9 mouse cellular contexts compared by ENCODE assay signal in genomic region chr1:125607087-125607803, GRCm38 (mm10). TPM values are rescaled to one million over a fixed set of nuclear protein-coding genes. Genes with fewer than 3 reads are reported as not detected.
DNase-seq lines count a peak whose midpoint lies in the region; ATAC-seq and TF ChIP-seq lines count a peak whose summit lies in the region.
"Had no signal": no experiment of that assay in that cellular context is flagged by ENCODE, and none has a peak within 500 bp of the region (broad histone marks: within the 10 kb centered on the region; RNA-seq: fewer than 3 reads in every experiment).

No protein-coding gene starts in this region.

- H3K36me3 ChIP-seq in ES-E14 (ENCODE audit: control insufficient read depth, insufficient read depth, low read length, poor library complexity, severe bottlenecking): no peaks in the 10 kb centered on the region
- H3K36me3 ChIP-seq in forebrain, embryonic 14.5 days (ENCODE audit: control insufficient read depth, insufficient read depth, low read length): no peaks in the 10 kb centered on the region
- H3K36me3 ChIP-seq: liver, embryonic 15.5 days had no signal

- H3K4me2 ChIP-seq in forebrain, embryonic 14.5 days (ENCODE audit: low read length): 0 out of 2 replicates have a peak overlapping the region, but pooled peaks have one; percentile 28
- H3K4me2 ChIP-seq: liver, embryonic 15.5 days had no signal

- H3K27ac ChIP-seq in ES-E14 (ENCODE audit: insufficient read depth, low read depth, low read length, poor library complexity, severe bottlenecking): no peak overlapping the region
- H3K27ac ChIP-seq in forebrain, embryonic 14.5 days (ENCODE audit: low read depth, low read length): no peak overlapping the region
- H3K27ac ChIP-seq: liver, embryonic 15.5 days had no signal

- intact Hi-C loops in heart, postnatal 25 days (cut with DNase I): loop anchor here (2.0 to 5.0 kb wide), 5 partner anchors 62 to 1386 kb away; no protein-coding TSS in a partner anchor

- H3K4me1 ChIP-seq in ES-E14 (ENCODE audit: control insufficient read depth in 2 of 2, insufficient read depth in 2 of 2, low read length in 2 of 2, poor library complexity in 1 of 2): no peaks in the 10 kb centered on the region
- no peaks in the 10 kb centered on the region for H3K4me1 ChIP-seq in forebrain, embryonic 14.5 days (ENCODE audit: control insufficient read depth, insufficient read depth, low read length)
- H3K4me1 ChIP-seq: liver, embryonic 15.5 days had no signal

- no peaks in the 10 kb centered on the region for H3K27me3 ChIP-seq in forebrain, embryonic 14.5 days (replicated peaks; ENCODE audit: control insufficient read depth, insufficient read depth, low read length)
- H3K27me3 ChIP-seq: liver, embryonic 15.5 days had no signal

- 13% methylated on average over 10 of the region's 10 CpGs for WGBS in forebrain, embryonic 14.5 days

- H3K9ac ChIP-seq in ES-E14 (ENCODE audit: insufficient read depth, low read depth, low read length, poor library complexity, severe bottlenecking): no peak overlapping the region
- H3K9ac ChIP-seq in forebrain, embryonic 14.5 days (ENCODE audit: low read length): no peak overlapping the region
- H3K9ac ChIP-seq: liver, embryonic 15.5 days had no signal

- peak; percentile 83 for DNase-seq in ES-E14 (ENCODE audit: low read depth, low spot score)
- DNase-seq in cerebellum, adult 11 months: peak; percentile 62
- peak; percentile 95 for DNase-seq in forebrain, embryonic 14.5 days (ENCODE audit: low spot score)
- DNase-seq in heart, postnatal 25 days (ENCODE audit: low spot score): peak; percentile 43
- DNase-seq in layer of hippocampus, adult 11-12 months (ENCODE audit: low spot score): peak; percentile 80
- DNase-seq in lung, adult 18-20 months: peak; percentile 76 to 84
- DNase-seq in testis, postnatal 10 days (ENCODE audit: low spot score): peak; percentile 97

- in situ Hi-C loops in ES-E14 (cut with MboI; ENCODE audit: low sequenced_read_pairs in 2 of 2, unreplicated experiment in 2 of 2): loop anchor here in 1 of 2 experiments (25.0 kb wide), 1 partner anchor 805 kb away; no protein-coding TSS in a partner anchor

- no peak overlapping the region for H3K4me3 ChIP-seq in ES-E14 (ENCODE audit: insufficient read depth in 1 of 2, low read depth in 1 of 2, low read length in 2 of 2, poor library complexity in 1 of 2, severe bottlenecking in 1 of 2)
- no peak overlapping the region for H3K4me3 ChIP-seq in forebrain, embryonic 14.5 days (ENCODE audit: low read depth, low read length)
- H3K4me3 ChIP-seq: liver, embryonic 15.5 days had no signal

- peak; percentile 91 for ATAC-seq in forebrain, embryonic 14.5 days
- ATAC-seq in neutrophil, adult 5-6 weeks (ENCODE audit: extremely low read depth, insufficient number of reproducible peaks, low FRiP score, poor library complexity, severe bottlenecking): peak; percentile 56; the same call in 1 of the 2 replicates

- no peaks in the 10 kb centered on the region for H3K9me3 ChIP-seq in ES-E14 (ENCODE audit: control insufficient read depth, insufficient read depth, low read depth, low read length)
- no peaks in the 10 kb centered on the region for H3K9me3 ChIP-seq in forebrain, embryonic 14.5 days (replicated peaks; ENCODE audit: control insufficient read depth, low read length)
- H3K9me3 ChIP-seq: liver, embryonic 15.5 days had no signal

TF ChIP-seq in ES-E14, 5 proteins besides CTCF, POLR2A, EP300 and RAD21:
- TF ChIP-seq ZC3H11A (IDR thresholded peaks at IDR 0.05; ENCODE audit: borderline replicate concordance, low read depth, low read length) (peak; percentile 99), ZNF384 (IDR thresholded peaks at IDR 0.05; ENCODE audit: low read depth, low read length) (no peak)

RNA-seq across cellular contexts. Expression of gene Slc35f5, which starts 46.9 kb away (rescaled TPM):
- total RNA-seq in ES-E14 (2012; rRNA removed): 22.2 and 27.1 TPM in 2 replicates
- polyA plus RNA-seq in forebrain, embryonic 14.5 days (2014; fragmentation: Nextera tagmentation; extraction: Ambion mirVana): 28.9 and 31.0 TPM in 2 replicates
- 100 to 1,000 TPM; 119 to 131 TPM for total RNA-seq in heart, postnatal 25 days (2021)
- 12.3 and 13.4 TPM in 2 replicates for total RNA-seq in neutrophil, adult 5-6 weeks (2017)

Comparison
In these comparisons a context has a peak if more than half of its experiments do, and no peak if none do; other contexts are left out.
1. DNase-seq: peak in every context shown above with its lines; median percentile 97 in testis, postnatal 10 days; 95 in forebrain, embryonic 14.5 days; 83 in ES-E14; 80 in layer of hippocampus, adult 11-12 months; 80 in lung, adult 18-20 months; 62 in cerebellum, adult 11 months; 43 in heart, postnatal 25 days.